Mouse (Mus musculus) erythroblast, embryonic 14.5 days (primary cell): Measurements from ENCODE around the gene Nfkbie. TPM values are rescaled to one million over a fixed set of nuclear protein-coding genes. Genes with fewer than 3 reads are reported as not detected.

Source experiments
- H3K27me3 ChIP-seq: 2 replicates; pipeline ENCODE4 v1.6.1; 2012; ENCODE audit warnings: inconsistent platforms; ENCODE audit not compliant: control insufficient read depth
- H3K36me3 ChIP-seq: 2 replicates; pipeline ENCODE4 v1.6.1; 2012; ENCODE audit warnings: mild to moderate bottlenecking, inconsistent platforms; ENCODE audit not compliant: control insufficient read depth
- H3K4me1 ChIP-seq: 2 replicates; pipeline ENCODE4 v1.6.1; 2012; ENCODE audit warnings: inconsistent platforms; ENCODE audit not compliant: control insufficient read depth
- H3K4me3 ChIP-seq: replicated peaks from 2 replicates; pipeline ENCODE3; 2012; ENCODE audit warnings: moderate library complexity, mild to moderate bottlenecking, inconsistent platforms
- H3K9me3 ChIP-seq: 2 replicates; pipeline ENCODE4 v1.6.1; 2012; ENCODE audit warnings: low read length, inconsistent platforms, mixed read lengths; ENCODE audit not compliant: control insufficient read depth
- GATA1 ChIP-seq: IDR thresholded peaks from 2 replicates; pipeline ENCODE4 v1.6.1; 2012; ENCODE audit warnings: low read length, inconsistent platforms, mixed read lengths
- TAL1 ChIP-seq: IDR thresholded peaks from 3 replicates; pipeline ENCODE4 v1.6.1; 2012; ENCODE audit warnings: low read length, inconsistent platforms, mixed read lengths
- polyA plus RNA-seq: library from polyadenylated mRNA; stranded (reverse); fragments of >175 nt; gene quantifications from 2 replicates; pipeline ENCODE4 v1.2.3, GENCODE M21; 2012

Gene Nfkbie
- polyA plus RNA-seq, 1 experiment = 0.06 TPM

GRCm38 (mm10) chr17:45596631-45597396, 41.3 kb downstream of the Nfkbie start:
- Histone ChIP-seq H3K4me1 (peaks cover 94% of the 10 kb centered on the region), H3K36me3 (peaks cover 25% of the 10 kb centered on the region), H3K4me3 (peak overlapping the region; percentile 17), H3K9me3 (no peaks in the 10 kb centered on the region), H3K27me3 (no peaks in the 10 kb centered on the region; the same call in 1 of the 2 replicates)
- TF ChIP-seq TAL1 (no peak), GATA1 (no peak)

- no peaks in the 10 kb centered on the region; the same call in 1 of the 2 replicates for H3K27me3 ChIP-seq
- TF ChIP-seq GATA1 = no peak
- no peak for TF ChIP-seq TAL1
- peaks cover 93% of the 10 kb centered on the region for H3K4me1 ChIP-seq
- H3K9me3 ChIP-seq = no peaks in the 10 kb centered on the region
- peaks cover 15% of the 10 kb centered on the region for H3K36me3 ChIP-seq
- H3K4me3 ChIP-seq = no peak overlapping the region
Measured at GRCm38 (mm10) chr17:45597787-45598186, 42.3 kb downstream of the Nfkbie start.

DNA sequence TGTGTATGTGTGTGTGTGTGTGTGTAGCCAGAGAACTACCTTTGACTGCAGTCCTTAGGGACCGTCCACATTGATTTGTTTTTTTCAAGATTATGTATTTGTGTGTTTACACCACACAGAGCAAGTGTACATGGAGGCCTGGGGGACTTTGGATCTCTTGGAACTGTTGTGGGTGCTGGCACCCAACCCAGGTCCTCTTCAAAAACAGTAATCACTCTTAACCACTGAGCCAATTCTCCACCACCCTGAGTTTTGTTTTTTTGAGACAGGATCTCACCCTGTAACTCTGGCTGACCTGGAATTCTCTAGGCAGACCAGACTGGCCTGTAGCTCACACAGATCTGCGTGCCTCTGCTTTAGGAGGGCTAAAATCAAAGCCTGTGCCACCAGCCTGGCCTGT, 42.9 kb downstream of the Nfkbie start:
- H3K36me3 ChIP-seq = peaks cover 10% of the 10 kb centered on the region
- no peaks in the 10 kb centered on the region; the same call in 1 of the 2 replicates for H3K27me3 ChIP-seq
- TF ChIP-seq GATA1 = no peak
- no peak for TF ChIP-seq TAL1
- H3K4me1 ChIP-seq = peaks cover 93% of the 10 kb centered on the region
- no peak overlapping the region for H3K4me3 ChIP-seq
- H3K9me3 ChIP-seq = no peaks in the 10 kb centered on the region

GRCm38 (mm10) chr17:45598891-45599290, 43.4 kb downstream of the Nfkbie start:
- Histone ChIP-seq H3K4me1 (peaks cover 93% of the 10 kb centered on the region), H3K4me3 (peak overlapping the region; percentile 66), H3K9me3 (no peaks in the 10 kb centered on the region), H3K27me3 (no peaks in the 10 kb centered on the region; the same call in 1 of the 2 replicates), H3K36me3 (peaks cover 8% of the 10 kb centered on the region)
- TF ChIP-seq TAL1 (no peak), GATA1 (no peak)

- Histone ChIP-seq H3K36me3 (peaks cover under 1% of the 10 kb centered on the region), H3K4me1 (peaks cover 91% of the 10 kb centered on the region), H3K4me3 (peak within 1 kb of the TSS; percentile 66), H3K9me3 (no peaks in the 10 kb centered on the region), H3K27me3 (no peaks in the 10 kb centered on the region; the same call in 1 of the 2 replicates)
- no peak for TF ChIP-seq GATA1
- TF ChIP-seq TAL1 = no peak
Measured at GRCm38 (mm10) chr17:45599446-45600242, 44.1 kb downstream of the Nfkbie start, which contains the start of gene Slc29a1. TSS of gene Slc29a1 (minus strand) at chr17:45599606.

GRCm38 (mm10) chr17:45600267-45600666, 44.8 kb downstream of the Nfkbie start:
- Histone ChIP-seq H3K4me3 (peak overlapping the region; percentile 64), H3K9me3 (no peaks in the 10 kb centered on the region), H3K4me1 (peaks cover 86% of the 10 kb centered on the region), H3K27me3 (no peaks in the 10 kb centered on the region; the same call in 1 of the 2 replicates), H3K36me3 (no peaks in the 10 kb centered on the region)
- TF ChIP-seq TAL1 (no peak), GATA1 (no peak)

DNA sequence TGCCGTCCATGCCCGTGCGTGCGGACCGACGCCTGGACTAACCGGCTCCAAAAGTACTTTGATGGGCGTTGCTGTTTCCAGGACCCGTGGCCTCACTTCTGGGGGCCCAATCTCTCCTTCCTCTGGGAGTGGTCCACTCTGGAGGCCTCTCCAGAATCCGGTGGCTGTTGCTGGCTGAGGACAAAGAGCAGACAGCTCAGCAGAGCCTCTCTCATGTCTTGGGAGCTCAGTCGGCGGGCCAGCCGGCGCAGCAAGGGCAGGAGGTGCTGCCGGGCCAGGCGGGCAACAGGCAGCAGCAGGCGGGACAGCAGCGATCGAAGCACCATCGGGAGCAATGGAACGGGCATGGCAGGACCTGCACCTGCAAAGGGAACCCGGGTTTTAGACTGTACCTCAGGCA, 45.8 kb downstream of the Nfkbie start:
- Histone ChIP-seq H3K9me3 (no peaks in the 10 kb centered on the region), H3K36me3 (no peaks in the 10 kb centered on the region), H3K4me3 (peak overlapping the region; percentile 64), H3K27me3 (no peaks in the 10 kb centered on the region; the same call in 1 of the 2 replicates), H3K4me1 (peaks cover 75% of the 10 kb centered on the region)
- TF ChIP-seq GATA1 (no peak), TAL1 (no peak)

GRCm38 (mm10) chr17:45601877-45602304, 46.4 kb downstream of the Nfkbie start, which contains the start of gene Mymx:
TSS of gene Mymx (minus strand) at chr17:45602102.
- H3K27me3 ChIP-seq = no peaks in the 10 kb centered on the region; the same call in 1 of the 2 replicates
- no peak for TF ChIP-seq TAL1
- no peak for TF ChIP-seq GATA1
- H3K4me1 ChIP-seq = peaks cover 70% of the 10 kb centered on the region
- H3K9me3 ChIP-seq = no peaks in the 10 kb centered on the region
- H3K36me3 ChIP-seq = no peaks in the 10 kb centered on the region
- peak within 1 kb of the TSS; percentile 64 for H3K4me3 ChIP-seq

- no peak for TF ChIP-seq GATA1
- TF ChIP-seq TAL1 = no peak
- Histone ChIP-seq H3K4me3 (no peak overlapping the region), H3K36me3 (no peaks in the 10 kb centered on the region), H3K9me3 (no peaks in the 10 kb centered on the region; the same call in 1 of the 2 replicates), H3K4me1 (peaks cover 62% of the 10 kb centered on the region), H3K27me3 (no peaks in the 10 kb centered on the region; the same call in 1 of the 2 replicates)
Measured at GRCm38 (mm10) chr17:45602984-45603383, 47.5 kb downstream of the Nfkbie start.
